Mouse (Mus musculus) thymus, postnatal 25 days (tissue): ENCODE measurements around the gene BC025920.
A peak's percentile ranks its signal among the peaks of the same experiment; 100 is the strongest.
"Not testable (repeated sequence)": the region's sequence is repeated elsewhere in the genome, so short reads cannot be mapped to it uniquely, and the experiment has no call there.

Source experiments
- DNase-seq: peaks from one replicate; pipeline ENCODE4 v3.0.0; 2022

The BC025920 gene

GRCm38 (mm10) chr10:81604019-81604967 lies 1.8 kb upstream of the BC025920 start:
- no peak for DNase-seq

GRCm38 (mm10) chr10:81604968-81605665 lies 953 bp upstream of the BC025920 start:
- peak; percentile 90 for DNase-seq

DNA sequence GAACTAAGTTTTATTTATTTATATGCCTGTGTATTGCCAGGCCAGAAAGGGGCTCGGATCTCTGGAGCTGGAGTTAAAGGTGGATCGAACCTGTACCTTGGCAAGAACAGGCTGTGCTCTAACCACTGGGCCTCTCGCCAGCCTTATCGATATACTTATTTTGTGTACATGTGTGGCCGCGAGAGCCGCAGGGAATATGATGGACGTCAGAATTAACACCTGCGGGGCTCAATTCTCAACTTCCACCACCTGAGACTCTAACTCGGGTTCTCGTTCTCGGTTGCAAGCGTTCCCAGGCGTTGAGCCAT lies 450 bp upstream of the BC025920 start:
- DNase-seq, result no peak

DNA sequence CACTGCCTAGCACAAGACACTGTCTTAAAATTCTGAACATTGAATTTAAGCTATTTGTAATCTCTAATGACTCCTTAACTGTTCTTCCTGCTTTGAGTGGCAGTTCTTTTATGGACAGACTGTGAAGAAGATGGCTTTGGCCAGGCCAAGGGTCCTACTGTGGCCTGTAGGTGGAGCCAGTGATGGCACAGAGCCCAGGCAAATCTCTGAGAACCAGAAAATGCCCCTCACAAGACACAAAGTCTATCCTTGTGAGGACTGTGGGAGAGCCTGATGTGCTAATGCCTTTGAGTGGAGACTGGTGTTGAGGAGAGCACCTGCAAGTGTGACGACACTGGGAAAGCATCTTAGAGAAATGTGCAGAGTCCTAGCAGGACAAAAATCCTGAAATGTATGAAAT lies 2.2 kb downstream of the BC025920 start:
- no peak for DNase-seq

GRCm38 (mm10) chr10:81612779-81613178 lies 6.7 kb downstream of the BC025920 start:
- no peak for DNase-seq

DNA sequence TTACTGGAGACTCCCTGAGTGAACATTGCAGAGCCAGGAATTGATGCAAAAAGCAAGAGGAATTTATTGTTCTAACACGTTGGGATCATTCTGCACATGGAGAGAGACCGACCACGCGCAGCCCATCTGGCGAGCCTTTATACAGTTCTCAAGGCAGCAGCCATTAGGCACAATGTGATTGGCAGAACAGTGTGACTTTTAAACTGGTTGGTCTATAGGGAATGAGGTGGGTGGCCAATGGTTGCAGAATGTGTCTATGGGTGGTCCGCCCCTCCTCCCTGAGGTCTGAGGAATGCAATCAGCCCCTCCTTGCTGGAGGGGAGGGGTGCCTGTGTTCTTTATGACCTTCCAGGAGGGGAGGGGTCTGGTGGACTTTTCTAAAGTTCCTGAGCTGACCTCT lies 9.4 kb downstream of the BC025920 start:
- no peak for DNase-seq

DNA sequence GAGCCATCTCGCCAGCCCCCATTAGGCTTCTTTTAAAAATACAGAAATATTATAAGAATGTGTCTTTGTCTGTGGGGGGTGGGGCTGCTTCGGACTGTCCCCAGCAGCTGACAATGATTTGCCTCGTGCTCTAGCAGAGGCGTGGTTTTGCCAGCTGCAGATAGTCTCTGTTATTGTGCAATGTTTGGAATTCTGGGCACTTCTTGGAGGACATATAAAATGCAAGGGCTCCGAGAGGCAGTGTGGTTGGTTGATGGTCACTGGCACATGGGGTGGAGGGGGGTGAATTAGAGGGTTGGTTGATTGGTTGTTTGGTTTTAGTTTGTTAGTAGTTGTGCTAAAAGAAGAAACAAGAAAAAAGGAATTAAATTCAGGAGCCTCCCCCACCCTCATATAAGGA lies 13.9 kb downstream of the BC025920 start:
- no peak for DNase-seq

DNA sequence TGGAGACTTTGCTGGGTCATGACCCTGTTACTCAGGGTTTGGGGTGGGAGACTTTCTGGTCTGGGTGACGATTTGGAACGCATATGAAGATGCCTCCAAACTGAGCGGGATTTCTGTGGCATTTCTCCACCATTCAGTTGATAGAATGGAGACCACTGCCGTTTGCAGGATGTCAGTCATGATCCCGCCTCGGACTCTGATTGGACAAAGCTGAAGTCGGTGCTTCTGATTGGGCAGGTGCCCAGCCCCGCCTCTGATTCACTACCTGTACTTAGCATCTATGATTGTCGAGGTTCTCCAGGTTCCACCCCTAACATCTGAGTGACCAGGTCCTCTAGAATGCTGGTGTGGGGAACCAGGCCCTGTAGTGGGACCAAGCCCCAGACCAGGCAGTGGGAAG lies 14.7 kb downstream of the BC025920 start:
- no peak for DNase-seq

- DNase-seq, result no peak
These were observed 17.4 kb downstream of the BC025920 start for GRCm38 (mm10) chr10:81623441-81623840.

DNA sequence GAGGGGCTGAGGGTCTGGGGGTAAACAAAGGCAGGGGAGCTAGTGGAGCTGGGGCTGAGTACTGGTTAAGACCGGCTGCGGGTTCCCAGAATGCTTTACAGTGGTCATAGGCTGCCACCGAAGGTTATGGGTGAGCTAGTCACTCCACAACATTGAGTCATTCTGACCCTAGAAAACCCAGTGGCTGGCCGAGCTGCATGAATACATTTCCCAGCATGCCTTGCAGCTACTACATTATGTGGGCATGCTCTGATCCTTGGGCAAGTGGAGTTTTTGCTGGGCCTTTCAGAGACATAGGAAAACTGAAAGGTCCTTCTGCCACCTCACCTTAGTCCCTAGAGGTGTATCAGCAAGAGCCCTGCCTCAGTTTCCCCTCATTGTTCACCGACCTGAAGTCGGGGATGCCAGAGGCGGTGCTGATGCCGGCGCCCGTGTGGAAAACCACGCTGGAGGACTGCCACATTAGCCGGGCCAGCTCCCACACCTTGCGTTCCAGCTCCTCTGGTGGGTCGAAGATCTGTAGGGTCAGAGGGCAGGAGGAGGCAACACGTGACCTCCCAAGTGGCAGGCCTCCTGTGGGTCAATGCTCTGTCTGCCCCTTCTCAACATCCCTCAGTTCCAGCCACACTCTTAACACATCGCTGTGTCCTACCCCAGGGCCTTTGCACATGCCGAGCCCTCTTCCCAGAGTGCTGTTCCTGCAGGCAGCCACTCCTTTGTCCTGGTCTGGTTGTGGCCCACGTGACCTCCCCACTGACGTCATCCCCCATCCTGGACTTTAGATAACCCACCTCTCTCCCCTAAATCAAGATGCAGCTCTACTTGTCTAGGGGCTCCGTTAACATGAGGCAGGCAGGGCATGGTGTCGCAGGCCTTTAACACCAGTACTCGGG lies 20.3 kb downstream of the BC025920 start:
- no peak for DNase-seq

DNA sequence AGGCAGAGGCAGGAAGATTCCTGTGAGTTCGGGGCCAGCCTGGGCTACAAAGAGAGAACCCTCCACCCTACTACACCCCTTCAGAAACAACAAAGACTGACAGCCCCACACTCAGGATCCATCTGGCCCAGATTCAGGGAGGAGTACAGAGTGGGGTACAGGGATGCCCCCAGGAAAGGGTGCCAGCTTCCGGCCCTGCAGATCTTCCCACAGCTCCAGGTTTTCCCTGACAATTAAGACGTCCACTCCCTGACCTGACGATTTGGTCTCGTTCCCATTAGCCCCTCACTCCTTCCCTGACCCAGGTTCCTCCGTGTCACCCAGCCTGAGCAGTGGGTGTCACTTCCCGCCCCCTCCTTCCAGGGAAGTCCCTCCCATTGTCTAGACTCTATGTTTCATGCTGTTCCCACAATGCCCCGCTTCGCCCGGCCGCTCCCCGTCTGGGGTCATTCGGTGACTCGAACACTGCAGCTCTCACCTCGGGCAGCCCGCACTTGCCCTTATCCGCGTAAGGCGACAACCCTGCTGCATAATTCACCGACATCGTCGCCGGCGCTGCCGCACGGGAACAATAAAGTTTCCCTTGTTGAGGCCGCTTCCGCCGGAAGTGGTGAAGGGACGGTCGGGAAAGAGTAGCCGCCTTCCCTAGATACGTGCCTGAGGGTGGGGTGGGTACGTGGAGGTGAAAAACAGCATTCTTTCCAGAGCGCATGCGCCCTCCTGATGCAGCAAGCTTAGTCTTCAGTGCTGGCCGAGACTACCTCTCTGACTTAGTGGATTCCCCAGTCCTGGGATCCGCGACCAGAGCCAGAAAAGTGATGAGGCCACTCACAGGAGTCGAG lies 21.1 kb downstream of the BC025920 start, which contains the start of gene Sirt6:
Gene Sirt6 (minus strand): TSS at position 804 of the 842 bp plus-strand sequence.
- DNase-seq, result peak; percentile 92

- no peak for DNase-seq
These were observed 21.8 kb downstream of the BC025920 start for GRCm38 (mm10) chr10:81627836-81628220.

- DNase-seq, result no peak
These were observed 22.3 kb downstream of the BC025920 start, which contains the start of gene Ankrd24 for GRCm38 (mm10) chr10:81628390-81628789. Gene Ankrd24, plus strand, starts transcription at chr10:81628540.

GRCm38 (mm10) chr10:81633253-81634099 lies 27.4 kb downstream of the BC025920 start:
- DNase-seq, result peak; percentile 91

- no peak for DNase-seq
These were observed 30.3 kb downstream of the BC025920 start for GRCm38 (mm10) chr10:81636338-81636737.

DNA sequence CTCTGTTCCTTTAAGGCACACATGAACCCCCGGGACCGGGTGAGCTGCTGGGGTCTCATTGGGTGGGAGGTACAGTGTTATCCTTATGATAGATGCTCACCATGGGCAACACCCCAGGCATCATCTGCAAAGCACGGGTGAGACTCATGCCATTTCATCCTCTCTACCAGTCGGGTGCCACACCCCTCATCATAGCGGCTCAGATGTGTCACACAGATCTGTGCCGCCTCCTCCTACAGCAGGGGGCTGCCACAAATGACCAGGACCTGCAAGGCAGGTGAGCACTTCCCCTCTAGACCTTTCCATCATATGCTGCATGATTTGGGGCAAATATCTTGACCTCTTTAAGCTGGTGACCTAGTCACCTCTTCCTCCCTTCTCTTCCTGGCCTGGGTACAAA lies 32.0 kb downstream of the BC025920 start:
- no peak for DNase-seq

DNA sequence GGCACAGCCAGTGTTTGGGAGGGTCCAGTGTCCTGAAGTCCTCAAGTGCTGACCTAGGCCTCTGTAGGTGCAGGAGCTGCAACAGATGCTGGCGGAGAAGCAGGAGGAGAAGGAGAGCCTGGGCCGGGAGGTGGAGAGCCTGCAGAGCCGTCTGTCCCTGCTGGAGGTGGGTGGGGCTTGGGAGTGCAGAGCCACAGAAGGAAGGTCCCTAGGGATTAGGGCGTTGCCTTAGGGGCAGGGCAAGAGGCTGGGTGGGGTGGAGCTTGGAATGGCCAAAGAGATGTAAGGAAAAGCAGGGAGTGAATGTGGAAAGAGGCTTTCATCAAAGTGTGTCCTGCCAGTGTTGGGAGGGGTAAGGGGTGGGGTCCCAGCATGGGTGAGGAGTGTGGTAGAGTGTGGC lies 34.8 kb downstream of the BC025920 start:
- DNase-seq, result not testable (repeated sequence)

DNA sequence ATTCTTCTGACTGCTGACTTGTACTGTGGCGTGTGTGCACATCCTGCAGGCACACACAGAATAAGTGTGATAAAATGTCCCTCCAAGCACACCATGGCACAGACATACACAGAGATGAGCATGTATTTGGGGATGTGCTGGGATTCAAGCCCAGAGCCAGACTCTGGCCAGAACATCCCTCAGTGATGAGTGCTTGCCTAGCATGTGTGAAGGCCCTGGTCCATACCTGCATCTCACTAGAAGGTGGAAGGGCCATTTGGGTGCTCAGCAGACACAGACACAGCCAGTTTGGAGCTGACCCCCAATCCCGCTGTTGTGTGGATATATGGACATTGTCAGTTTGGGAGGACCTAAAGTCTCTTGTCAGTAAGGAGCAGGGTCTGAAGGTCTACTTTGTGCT lies 35.5 kb downstream of the BC025920 start:
- DNase-seq, result no peak

DNA sequence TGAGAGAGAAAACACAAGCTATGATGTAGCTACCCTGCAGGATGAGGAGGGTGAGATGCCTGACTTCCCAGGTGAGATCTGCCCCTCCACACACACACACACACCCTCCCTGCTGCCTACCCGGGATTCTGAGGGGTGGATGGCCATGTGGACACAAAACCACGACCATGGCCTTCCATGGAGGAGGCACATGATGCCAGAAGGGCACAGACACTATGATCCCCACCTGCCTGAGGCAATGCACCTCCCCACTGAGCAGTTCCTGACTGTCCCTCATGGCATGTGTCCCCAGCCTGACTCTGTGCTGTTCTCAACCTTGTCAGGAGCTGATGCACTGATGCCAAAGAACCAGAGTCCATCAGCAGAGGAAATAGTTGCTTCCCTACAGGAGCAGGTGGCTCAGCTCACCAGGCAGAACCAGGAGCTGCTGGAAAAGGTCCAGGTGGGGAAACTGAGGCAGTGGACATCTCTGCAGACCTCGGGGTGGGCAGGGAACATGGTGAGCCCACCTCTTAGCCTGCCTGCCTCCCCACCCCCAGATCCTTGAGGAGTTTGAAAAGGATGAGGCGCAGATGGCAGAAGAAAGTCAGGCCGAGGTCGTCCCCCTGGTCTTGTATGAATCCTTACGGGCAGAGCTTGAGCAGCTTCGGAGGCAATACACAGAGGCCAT lies 36.0 kb downstream of the BC025920 start:
- DNase-seq, result no peak

- no peak for DNase-seq
These were observed 36.8 kb downstream of the BC025920 start for GRCm38 (mm10) chr10:81642648-81643448.
